Mouse (Mus musculus): Measurements from ENCODE around the gene Srrm2. TPM values are rescaled to one million over a fixed set of nuclear protein-coding genes. Genes with fewer than 3 reads are reported as not detected.

The Srrm2 gene
- polyA plus RNA-seq (2014; fragmentation: Nextera tagmentation; extraction: Ambion mirVana), result 513 and 521 TPM in 2 replicates

GRCm38 (mm10) chr17:23790269-23791078 is at the start of gene Srrm2:
Gene Srrm2, plus strand, starts transcription at chr17:23790532.
- H3K9ac ChIP-seq (replicated peaks; ENCODE audit: low read depth, low read length), result peak within 1 kb of the TSS; percentile 77
- peak within 1 kb of the TSS; percentile 80 for H3K27ac ChIP-seq (ENCODE audit: low read length)
- peak; percentile 54; the same call in 1 of the 2 replicates for ATAC-seq (ENCODE audit: insufficient number of reproducible peaks, insufficient read depth, low FRiP score, low read depth)
- no peaks in the 10 kb centered on the region for H3K36me3 ChIP-seq (ENCODE audit: control insufficient read depth, insufficient read depth, low read length)
- H3K4me2 ChIP-seq (replicated peaks; ENCODE audit: low read depth, low read length), result peak within 1 kb of the TSS; percentile 73
- 2% methylated on average over 29 of the region's 29 CpGs for WGBS
- H3K9me3 ChIP-seq (ENCODE audit: control insufficient read depth, low read depth, low read length), result no peaks in the 10 kb centered on the region
- H3K27me3 ChIP-seq (ENCODE audit: control insufficient read depth, insufficient read depth, low read length), result no peaks in the 10 kb centered on the region
- H3K4me3 ChIP-seq (ENCODE audit: low read depth, low read length), result peak within 1 kb of the TSS; percentile 45
- H3K4me1 ChIP-seq (ENCODE audit: control insufficient read depth, insufficient read depth, low read length), result peaks cover 17% of the 10 kb centered on the region

GRCm38 (mm10) chr17:23740598-23741021 is 49.7 kb upstream of the Srrm2 start, which contains the start of gene Paqr4:
Gene Paqr4, minus strand, starts transcription at chr17:23740867.
- peak within 1 kb of the TSS; percentile 22; the same call in 1 of the 2 replicates for H3K27ac ChIP-seq (ENCODE audit: low read length)
- H3K4me2 ChIP-seq (replicated peaks; ENCODE audit: low read depth, low read length), result peak within 1 kb of the TSS; percentile 99
- no peaks in the 10 kb centered on the region for H3K9me3 ChIP-seq (ENCODE audit: control insufficient read depth, low read depth, low read length)
- H3K9ac ChIP-seq (replicated peaks; ENCODE audit: low read depth, low read length), result peak within 1 kb of the TSS; percentile 51
- H3K4me1 ChIP-seq (ENCODE audit: control insufficient read depth, insufficient read depth, low read length), result peaks cover 20% of the 10 kb centered on the region; the same call in 1 of the 2 replicates
- peaks cover 9% of the 10 kb centered on the region; the same call in 1 of the 2 replicates for H3K36me3 ChIP-seq (ENCODE audit: control insufficient read depth, insufficient read depth, low read length)
- 5% methylated on average over 13 of the region's 13 CpGs for WGBS
- H3K27me3 ChIP-seq (ENCODE audit: control insufficient read depth, insufficient read depth, low read length), result peaks cover 31% of the 10 kb centered on the region
- H3K4me3 ChIP-seq (ENCODE audit: low read depth, low read length), result peak within 1 kb of the TSS; percentile 73
- ATAC-seq (ENCODE audit: insufficient number of reproducible peaks, insufficient read depth, low FRiP score, low read depth), result peak; percentile 40

- Histone ChIP-seq H3K36me3 (ENCODE audit: control insufficient read depth, insufficient read depth, low read length) (peaks cover 9% of the 10 kb centered on the region; the same call in 1 of the 2 replicates), H3K4me1 (ENCODE audit: control insufficient read depth, insufficient read depth, low read length) (peaks cover 25% of the 10 kb centered on the region; the same call in 1 of the 2 replicates), H3K9me3 (ENCODE audit: control insufficient read depth, low read depth, low read length) (no peaks in the 10 kb centered on the region), H3K4me2 (replicated peaks; ENCODE audit: low read depth, low read length) (peak overlapping the region; percentile 2; the same call in 1 of the 2 replicates), H3K4me3 (ENCODE audit: low read depth, low read length) (peak overlapping the region; percentile 14; the same call in 1 of the 2 replicates), H3K27me3 (ENCODE audit: control insufficient read depth, insufficient read depth, low read length) (peaks cover 40% of the 10 kb centered on the region), H3K9ac (replicated peaks; ENCODE audit: low read depth, low read length) (no peak overlapping the region), H3K27ac (ENCODE audit: low read length) (no peak overlapping the region)
- ATAC-seq (ENCODE audit: insufficient number of reproducible peaks, insufficient read depth, low FRiP score, low read depth), result no peak
- WGBS, result 45% methylated on average over 38 of the region's 38 CpGs
Observed at GRCm38 (mm10) chr17:23741359-23742209, 48.7 kb upstream of the Srrm2 start.

DNA sequence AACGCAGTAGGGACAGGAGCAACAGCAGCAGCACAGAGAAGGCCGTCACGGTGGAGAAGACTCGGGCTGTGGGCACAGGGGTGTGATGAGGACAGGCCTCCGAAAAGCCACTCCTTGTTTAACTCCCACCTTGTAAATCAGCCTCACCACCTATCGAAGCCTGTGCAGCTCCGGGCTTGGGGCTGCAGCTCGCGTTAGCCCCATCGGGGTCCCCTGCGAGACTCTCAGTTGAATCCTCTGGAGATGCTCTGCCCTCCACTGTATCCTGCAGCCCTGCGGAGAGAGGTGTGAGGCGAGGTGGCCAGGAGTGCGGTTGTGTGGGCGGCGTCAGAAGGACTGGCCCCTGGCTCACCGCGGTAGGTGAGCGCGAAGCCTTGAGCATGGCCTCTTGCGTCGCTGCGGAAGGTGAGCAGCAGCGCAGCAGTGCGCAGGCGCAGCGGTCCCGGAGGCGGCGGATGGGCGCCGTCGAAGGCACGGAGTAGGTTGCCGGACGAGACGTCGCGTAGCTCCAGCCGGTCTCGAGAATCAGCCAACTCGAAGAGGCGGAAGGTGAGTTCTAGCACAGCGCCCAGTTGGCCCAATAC is 48.0 kb upstream of the Srrm2 start:
- H3K36me3 ChIP-seq (ENCODE audit: control insufficient read depth, insufficient read depth, low read length), result peaks cover 2% of the 10 kb centered on the region; the same call in 1 of the 2 replicates
- H3K27me3 ChIP-seq (ENCODE audit: control insufficient read depth, insufficient read depth, low read length), result peaks cover 45% of the 10 kb centered on the region
- H3K4me3 ChIP-seq (ENCODE audit: low read depth, low read length), result peak overlapping the region; percentile 14; the same call in 1 of the 2 replicates
- no peak for ATAC-seq (ENCODE audit: insufficient number of reproducible peaks, insufficient read depth, low FRiP score, low read depth)
- no peaks in the 10 kb centered on the region for H3K9me3 ChIP-seq (ENCODE audit: control insufficient read depth, low read depth, low read length)
- H3K4me2 ChIP-seq (replicated peaks; ENCODE audit: low read depth, low read length), result peak overlapping the region; percentile 2; the same call in 1 of the 2 replicates
- no peak overlapping the region for H3K27ac ChIP-seq (ENCODE audit: low read length)
- H3K9ac ChIP-seq (replicated peaks; ENCODE audit: low read depth, low read length), result no peak overlapping the region
- peaks cover 25% of the 10 kb centered on the region; the same call in 1 of the 2 replicates for H3K4me1 ChIP-seq (ENCODE audit: control insufficient read depth, insufficient read depth, low read length)
- 8% methylated on average over 44 of the region's 44 CpGs for WGBS

DNA sequence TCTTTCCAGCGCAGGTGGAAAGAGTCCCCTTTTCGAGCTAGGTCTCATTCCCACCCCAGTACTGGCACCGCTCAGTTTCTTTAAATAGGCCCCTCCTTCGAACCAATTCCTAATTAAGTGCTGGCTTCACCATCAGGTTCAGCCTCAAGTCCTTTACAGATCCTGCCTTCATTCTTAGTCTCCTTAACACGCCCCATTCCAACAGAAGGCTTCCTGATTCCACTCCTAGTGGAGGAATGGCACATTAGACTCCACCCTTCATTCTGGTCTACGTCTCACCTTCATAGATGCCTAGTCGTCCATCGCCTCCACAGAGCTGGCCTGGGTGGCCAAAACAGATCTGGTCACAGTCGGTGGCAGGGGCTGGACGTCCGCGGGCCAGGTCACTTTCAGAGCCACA is 47.4 kb upstream of the Srrm2 start:
- Histone ChIP-seq H3K4me1 (ENCODE audit: control insufficient read depth, insufficient read depth, low read length) (peaks cover 25% of the 10 kb centered on the region; the same call in 1 of the 2 replicates), H3K4me3 (ENCODE audit: low read depth, low read length) (no peak overlapping the region), H3K9ac (replicated peaks; ENCODE audit: low read depth, low read length) (no peak overlapping the region), H3K27ac (ENCODE audit: low read length) (no peak overlapping the region), H3K4me2 (replicated peaks; ENCODE audit: low read depth, low read length) (no peak overlapping the region), H3K9me3 (ENCODE audit: control insufficient read depth, low read depth, low read length) (no peaks in the 10 kb centered on the region), H3K36me3 (ENCODE audit: control insufficient read depth, insufficient read depth, low read length) (no peaks in the 10 kb centered on the region), H3K27me3 (ENCODE audit: control insufficient read depth, insufficient read depth, low read length) (peaks cover 49% of the 10 kb centered on the region)
- WGBS, result 57% methylated on average over 12 of the region's 12 CpGs
- ATAC-seq (ENCODE audit: insufficient number of reproducible peaks, insufficient read depth, low FRiP score, low read depth), result no peak

DNA sequence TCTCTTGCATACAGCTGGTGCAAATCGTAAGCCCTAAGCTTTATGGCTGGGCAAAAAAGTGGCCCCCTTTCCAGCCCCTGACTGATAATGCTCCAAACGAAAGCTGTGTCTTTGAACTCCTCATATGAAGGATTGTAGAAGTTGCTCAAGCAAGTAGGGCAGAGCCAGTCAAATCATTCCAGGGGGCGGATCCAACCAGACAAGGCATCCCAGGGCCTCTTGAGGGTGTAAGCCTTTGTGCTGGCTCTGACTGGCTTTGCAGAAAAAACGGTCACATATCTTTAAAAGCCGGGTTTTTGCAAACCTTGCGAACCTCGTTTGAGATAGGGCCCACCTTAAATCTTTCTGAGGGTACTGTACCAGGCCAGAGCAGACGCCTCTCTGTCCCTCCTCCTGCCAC is 46.3 kb upstream of the Srrm2 start:
- Histone ChIP-seq H3K9ac (replicated peaks; ENCODE audit: low read depth, low read length) (no peak overlapping the region), H3K27me3 (ENCODE audit: control insufficient read depth, insufficient read depth, low read length) (peaks cover 49% of the 10 kb centered on the region), H3K4me3 (ENCODE audit: low read depth, low read length) (no peak overlapping the region), H3K9me3 (ENCODE audit: control insufficient read depth, low read depth, low read length) (no peaks in the 10 kb centered on the region), H3K27ac (ENCODE audit: low read length) (no peak overlapping the region), H3K4me2 (replicated peaks; ENCODE audit: low read depth, low read length) (no peak overlapping the region), H3K36me3 (ENCODE audit: control insufficient read depth, insufficient read depth, low read length) (no peaks in the 10 kb centered on the region), H3K4me1 (ENCODE audit: control insufficient read depth, insufficient read depth, low read length) (peaks cover 23% of the 10 kb centered on the region; the same call in 1 of the 2 replicates)
- ATAC-seq (ENCODE audit: insufficient number of reproducible peaks, insufficient read depth, low FRiP score, low read depth), result no peak
- 24% methylated on average over 8 of the region's 8 CpGs for WGBS

GRCm38 (mm10) chr17:23744651-23745050 is 45.7 kb upstream of the Srrm2 start:
- Histone ChIP-seq H3K4me1 (ENCODE audit: control insufficient read depth, insufficient read depth, low read length) (0 out of 2 replicates have a peak, but pooled peaks cover 21% of the 10 kb centered on the region), H3K9ac (replicated peaks; ENCODE audit: low read depth, low read length) (no peak overlapping the region), H3K9me3 (ENCODE audit: control insufficient read depth, low read depth, low read length) (no peaks in the 10 kb centered on the region), H3K36me3 (ENCODE audit: control insufficient read depth, insufficient read depth, low read length) (no peaks in the 10 kb centered on the region), H3K4me2 (replicated peaks; ENCODE audit: low read depth, low read length) (peak overlapping the region; percentile 66; the same call in 1 of the 2 replicates), H3K27me3 (ENCODE audit: control insufficient read depth, insufficient read depth, low read length) (peaks cover 49% of the 10 kb centered on the region), H3K4me3 (ENCODE audit: low read depth, low read length) (no peak overlapping the region), H3K27ac (ENCODE audit: low read length) (no peak overlapping the region)
- ATAC-seq (ENCODE audit: insufficient number of reproducible peaks, insufficient read depth, low FRiP score, low read depth), result no peak
- 7% methylated on average over 14 of the region's 14 CpGs for WGBS
